Mouse (Mus musculus): ENCODE measurements around the gene Nxf1.

DNA sequence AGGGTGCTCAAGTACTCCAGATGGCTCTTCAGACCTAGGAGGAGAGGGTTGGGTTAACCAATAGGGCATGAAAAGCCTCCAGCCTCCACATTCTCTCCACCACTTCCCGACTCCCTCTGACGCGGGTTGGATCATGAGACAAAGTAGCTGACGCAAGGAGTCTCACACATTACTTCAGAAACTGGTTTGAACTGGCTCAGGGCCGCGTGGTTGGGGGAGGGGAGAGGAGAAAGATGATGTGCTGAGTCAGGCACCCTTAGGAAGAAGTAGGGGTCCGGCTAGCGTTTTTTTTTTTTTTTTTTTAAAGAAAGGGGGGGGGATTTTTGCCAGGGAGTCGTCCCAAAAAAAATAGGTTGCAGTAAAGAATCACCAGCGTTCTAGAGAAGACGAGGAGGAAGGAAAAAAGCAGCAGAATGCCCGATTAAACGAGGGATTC lies 44.0 kb upstream of the Nxf1 start:
- TF ChIP-seq CTCF (IDR thresholded peaks at IDR 0.05; ENCODE audit: low read depth) (no peak), EP300 (optimal IDR thresholded peaks at IDR 0.05) (peak; percentile 63)

Measured in stomach, postnatal 0 days (tissue).